Mouse (Mus musculus): ENCODE results near the gene Tmcc3.

Tmcc3 gene

DNA sequence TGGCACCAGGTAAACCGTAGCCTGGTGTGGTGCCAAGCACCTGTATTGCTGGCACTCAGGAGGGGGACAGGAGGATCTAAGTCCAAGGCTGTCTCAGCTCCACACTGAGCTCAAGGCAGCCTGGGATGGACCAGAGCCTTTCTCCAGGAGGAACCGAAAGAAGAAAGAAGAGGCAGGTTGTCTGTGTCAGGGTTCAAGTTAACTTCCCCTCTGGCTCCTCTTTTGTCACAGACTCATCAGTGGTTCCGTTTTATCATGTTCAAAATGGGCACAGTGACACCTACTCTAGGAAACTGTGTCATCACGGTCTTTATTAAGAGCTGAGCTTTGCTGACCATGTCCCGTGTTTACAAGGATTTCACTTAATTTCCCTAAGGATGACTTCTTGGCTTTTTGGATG is 162.4 kb downstream of the Tmcc3 start:
- no peak for DNase-seq

DNA sequence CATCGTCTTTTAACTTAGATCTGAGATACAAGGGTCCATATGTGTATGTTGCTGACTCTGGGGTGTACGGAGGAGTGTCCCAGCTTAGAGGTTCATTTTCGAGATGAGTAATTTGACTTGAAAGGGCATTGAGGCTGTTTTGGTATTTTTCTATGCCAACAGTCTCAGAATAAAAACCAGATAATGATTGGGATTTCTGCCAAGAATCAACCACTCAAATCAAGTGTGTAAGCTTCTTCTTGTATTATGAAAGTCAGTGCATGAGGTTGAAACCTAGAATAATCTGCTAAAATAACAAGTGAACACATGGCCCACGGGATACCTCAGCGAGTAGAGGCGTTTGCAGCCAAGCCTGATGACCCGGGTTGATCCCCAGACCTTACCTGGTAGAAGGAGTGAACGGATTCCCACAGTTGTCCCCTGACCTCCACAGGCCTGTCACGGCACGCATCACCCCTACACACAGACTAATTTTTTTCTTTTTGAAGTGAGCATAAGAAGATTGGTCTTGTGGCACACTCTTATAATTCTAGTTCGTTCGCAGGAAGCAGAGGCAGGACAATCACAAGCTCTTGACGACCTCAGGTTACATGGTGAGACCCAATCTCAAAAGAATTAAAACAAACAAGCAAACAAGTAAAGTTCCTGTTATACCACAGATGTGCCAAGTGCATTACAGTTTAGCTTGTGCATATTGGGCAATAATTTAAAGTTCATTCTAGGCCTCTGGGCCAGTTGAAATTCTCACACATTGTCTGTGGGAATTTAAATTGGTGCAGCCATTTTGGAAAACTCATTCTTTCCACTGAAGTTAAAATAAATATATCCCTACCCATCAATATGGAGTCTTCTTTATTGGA is 165.8 kb downstream of the Tmcc3 start:
- no peak for DNase-seq

DNA sequence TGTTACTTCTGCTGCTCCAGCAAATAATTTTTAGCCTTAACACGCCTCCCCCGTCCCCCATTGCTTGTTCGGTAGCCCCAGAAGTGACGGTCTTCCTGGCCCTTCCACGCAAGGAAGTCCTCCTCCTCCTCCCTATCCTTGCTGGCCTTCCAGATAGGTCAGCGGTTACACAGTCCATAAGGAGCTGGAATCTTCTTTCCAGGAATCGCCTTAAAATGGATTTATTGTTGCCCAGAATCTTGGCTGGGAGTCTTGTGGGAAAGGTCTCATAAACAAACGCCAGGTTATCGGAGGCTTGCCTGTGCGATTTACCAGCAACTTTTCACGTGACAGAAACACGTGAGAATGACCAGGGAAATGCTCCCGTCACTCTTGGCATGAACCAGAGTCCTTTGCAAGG is 167.9 kb downstream of the Tmcc3 start:
- DNase-seq: no peak

DNA sequence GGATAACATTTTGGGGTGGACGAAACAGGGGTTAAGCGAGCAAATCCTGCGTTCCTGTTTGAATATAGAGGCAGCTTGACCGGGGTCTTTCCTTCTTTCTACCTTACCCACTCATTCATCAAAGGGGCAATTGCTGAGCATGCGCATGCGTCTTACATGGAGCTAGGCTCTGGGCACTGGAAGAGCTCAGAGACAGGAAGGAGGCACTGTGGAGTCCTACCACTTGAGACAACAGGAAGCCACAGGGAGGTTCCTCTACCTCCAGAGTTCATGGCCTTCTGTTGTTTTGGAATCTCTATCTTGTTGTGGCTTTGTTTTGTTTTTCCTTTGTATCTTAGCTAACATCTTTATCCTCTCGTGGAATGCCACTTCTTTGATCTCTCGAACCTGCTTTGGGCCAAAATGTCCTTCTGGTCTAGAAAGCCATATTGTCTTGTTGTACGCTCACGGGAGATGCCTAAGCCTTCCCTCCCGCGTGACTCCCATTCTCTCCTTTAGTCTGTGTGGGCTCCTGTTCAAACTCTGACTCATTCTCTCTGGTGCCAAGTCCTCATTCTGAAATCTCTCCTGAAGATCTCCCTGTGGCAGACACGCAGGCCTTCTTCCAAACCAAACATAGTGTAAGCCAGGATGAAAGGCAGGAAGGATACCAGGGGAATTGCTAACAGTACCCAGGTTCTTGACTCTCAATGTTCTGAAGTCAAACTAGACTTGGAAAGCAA is 168.8 kb downstream of the Tmcc3 start:
- peak; percentile 62 for DNase-seq

DNA sequence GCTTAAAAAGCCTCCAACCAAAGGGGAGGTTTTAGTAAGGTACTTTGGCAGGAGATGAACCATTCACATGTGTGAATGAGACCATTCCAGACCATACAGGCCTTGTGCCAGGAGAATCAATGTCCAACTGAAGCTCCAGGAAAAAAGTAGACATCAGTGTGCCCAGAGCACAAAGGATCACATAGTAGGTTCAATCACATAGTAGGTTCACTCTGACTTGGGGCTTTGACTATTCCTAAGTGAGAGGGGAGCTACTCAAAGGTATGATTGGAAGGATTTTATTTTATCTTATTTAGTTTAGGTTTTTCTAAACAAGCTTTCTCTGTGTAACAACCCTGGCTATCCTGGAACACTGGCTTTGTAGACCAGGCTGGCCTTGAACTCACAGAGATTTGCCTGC is 169.9 kb downstream of the Tmcc3 start:
- DNase-seq: no peak

DNA sequence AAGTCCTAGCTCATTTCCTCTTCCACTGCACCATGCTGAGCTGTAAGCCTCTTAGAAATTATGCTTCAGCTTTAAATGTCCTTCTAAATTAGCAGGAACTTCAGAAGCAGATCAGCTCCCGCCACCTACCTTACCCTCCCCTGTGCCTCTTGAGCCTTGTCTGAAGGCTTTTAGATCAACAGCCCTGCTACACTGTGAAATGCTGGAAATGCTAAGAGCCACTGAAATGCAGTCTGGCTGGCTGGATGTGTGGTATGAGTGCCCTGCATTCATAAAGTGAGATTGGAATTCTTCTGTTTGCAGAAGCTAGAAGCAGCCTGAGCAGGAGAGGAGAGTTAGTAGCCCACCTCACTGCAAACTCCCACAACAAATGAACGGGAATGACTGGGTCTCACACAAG is 174.4 kb downstream of the Tmcc3 start:
- no peak for DNase-seq

DNA sequence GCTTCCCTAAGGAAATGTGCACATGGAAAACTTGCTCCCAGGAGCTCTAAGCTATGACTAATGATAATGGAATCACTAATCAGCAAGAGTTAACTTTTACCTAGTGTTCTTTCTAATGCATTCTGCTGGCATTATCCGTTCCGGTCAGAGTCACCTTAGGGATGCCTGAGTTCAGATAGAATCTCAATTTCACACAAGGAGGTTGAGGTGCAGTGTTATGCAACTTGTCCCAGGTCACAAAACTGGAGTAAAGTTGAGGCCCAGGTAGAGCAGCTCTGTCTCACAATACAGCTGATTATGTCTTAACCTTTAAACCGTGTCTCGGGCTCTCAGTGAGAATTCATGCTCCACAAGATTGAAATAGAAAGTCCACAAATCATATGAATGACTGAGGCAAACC is 177.8 kb downstream of the Tmcc3 start:
- no peak for DNase-seq

DNA sequence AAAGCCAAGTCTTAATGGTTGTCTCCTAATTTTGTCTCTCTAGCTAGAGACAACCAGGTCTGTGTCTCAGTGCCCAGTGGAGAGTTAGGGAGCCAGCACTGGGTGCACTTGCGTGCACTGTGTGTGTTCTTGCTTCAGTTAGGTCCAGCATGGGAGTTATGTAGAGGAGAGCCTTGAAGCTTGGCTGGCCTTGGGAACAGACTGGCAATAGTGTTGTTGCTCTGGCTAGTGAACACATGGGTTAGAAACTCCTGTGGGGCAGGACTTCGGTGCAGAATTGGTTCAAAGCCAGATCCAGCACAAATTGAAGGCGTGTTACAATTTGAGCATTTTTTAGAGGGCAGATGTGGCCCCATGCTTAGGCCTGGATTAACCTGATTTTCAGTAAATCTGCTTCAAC is 179.3 kb downstream of the Tmcc3 start:
- no peak for DNase-seq

DNA sequence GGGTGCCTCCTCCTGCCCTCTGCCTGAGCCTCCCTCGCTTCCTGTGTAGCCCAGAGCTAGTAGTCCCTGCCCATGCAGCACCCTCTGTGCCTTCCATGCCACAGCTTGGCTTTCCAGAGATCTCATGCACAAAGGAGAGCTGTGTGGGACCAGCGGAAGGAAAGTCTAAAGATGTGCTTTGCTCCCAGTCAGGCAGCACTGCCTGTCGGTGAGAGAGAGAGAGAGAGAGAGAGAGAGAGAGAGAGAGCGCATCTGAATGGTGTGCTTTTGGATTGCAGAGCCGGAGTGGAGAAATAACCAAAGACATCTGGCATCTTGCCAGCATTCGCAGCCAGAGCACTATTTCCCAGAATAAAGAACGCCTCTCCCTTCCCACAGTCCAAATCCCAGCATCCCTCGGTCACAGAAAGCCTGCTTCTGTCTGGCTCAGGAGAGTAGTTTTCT is 182.7 kb downstream of the Tmcc3 start:
- no peak for DNase-seq

DNA sequence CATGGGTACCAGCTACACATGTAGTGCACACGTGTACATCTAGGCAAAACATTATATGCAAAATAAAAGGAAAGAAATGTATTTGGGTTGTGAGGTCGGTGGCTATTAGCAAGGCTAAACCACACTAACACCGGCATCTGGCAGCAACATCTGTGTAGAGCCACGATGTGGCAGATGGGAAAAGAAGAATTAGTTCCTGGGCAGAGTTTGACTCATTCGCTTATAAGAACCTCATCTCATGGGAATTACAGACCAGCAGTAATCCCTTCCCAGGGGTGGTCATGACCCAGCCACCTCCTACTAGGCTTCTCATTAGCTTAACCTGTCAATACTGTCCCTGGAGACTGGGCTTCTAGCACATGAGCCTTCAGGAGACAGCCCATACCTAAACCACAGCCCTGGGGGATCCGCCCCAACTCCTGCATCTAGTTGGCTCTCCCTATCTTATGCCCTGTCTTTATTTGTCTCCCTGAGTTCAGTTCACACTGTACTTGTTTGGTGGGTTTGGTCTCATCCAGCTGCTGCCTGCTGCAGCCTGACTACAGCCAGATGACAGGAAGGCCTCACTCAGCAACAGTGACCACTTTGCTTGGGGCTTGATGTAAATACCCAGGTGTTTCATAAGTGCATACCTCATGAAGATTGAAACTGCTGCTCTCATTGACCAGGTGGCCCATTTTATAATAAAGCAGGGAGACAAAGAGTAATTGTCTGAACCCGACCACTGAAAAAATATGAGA is 183.9 kb downstream of the Tmcc3 start:
- no peak for DNase-seq

DNA sequence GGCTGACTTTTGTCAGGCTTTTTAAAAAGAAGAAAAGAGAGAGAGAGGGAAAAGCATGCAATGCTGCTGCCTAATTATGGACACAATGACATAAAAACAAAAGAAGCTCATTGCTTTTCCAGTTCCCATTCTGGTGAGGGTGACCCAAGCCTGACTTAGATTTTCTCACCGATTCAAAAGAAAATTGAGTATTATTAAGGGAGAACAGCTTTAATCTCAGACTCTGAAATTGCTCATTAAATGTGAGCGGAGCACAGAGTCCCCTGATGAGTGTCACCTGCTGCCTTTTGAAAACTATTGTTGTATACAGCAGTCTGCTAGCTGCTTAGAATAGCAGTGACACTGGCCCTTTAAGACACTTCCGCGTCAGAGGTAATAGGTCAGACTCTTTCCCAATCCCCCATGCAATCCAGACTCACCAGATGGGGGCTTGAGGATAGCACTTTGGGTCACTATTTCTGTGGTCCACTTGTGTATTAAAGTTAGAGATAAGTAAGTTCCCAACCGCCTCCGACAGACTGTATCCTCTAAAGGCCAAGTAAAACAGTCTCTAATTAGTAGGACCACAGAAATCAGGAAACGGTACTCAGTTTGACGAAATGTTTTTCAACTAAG is 185.2 kb downstream of the Tmcc3 start:
- no peak for DNase-seq

DNA sequence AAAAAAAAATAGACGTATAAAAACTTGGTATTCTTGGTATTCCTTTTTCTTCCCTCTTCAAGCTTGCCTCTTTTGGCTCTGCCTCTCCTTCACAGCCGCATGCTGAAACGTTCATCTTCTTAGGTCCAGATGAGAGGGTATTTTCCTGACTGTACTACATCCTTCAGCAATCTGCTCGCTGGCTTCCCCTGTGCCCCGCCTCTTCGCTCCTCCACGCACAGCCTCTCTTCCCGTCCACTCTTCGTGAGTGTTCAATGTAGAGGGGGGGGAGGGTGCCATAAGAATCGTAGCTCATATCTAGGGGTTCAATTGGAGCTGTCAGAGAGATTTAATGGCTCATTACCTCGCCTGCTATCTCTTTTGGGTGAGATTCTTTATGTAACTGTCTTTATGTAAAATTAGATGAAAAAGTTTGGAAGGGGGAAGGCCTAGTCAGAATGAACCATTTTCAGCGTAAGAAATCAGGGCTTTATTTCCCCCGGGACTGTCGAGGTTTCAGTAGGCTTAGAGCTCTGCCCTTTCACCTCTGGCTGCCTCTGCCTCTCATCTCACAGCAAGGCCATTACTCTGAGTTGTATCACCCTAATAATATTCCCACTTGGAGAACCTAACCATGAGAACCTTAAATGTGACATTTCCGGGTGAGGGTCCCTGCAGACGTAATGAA is 188.6 kb downstream of the Tmcc3 start:
- DNase-seq: no peak

DNA sequence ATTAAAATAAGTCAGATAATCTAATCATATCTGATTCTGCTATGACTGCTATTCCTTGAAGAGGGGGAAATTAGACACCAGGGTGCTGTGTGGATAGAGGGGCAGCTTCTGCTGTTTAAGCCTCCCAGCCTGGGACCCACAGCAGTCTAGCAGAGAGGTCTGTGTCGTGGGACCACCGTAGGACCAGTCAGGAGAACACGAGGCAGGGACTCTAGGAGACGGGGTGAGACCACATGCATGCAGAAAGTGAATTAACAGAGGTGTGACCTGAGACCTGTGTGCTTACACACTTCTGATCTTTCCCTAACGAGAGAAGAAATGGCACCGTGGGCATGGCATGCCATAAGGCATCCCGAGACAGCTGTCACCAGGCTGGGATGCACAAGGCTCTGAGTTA is 189.1 kb downstream of the Tmcc3 start:
- DNase-seq: no peak

DNA sequence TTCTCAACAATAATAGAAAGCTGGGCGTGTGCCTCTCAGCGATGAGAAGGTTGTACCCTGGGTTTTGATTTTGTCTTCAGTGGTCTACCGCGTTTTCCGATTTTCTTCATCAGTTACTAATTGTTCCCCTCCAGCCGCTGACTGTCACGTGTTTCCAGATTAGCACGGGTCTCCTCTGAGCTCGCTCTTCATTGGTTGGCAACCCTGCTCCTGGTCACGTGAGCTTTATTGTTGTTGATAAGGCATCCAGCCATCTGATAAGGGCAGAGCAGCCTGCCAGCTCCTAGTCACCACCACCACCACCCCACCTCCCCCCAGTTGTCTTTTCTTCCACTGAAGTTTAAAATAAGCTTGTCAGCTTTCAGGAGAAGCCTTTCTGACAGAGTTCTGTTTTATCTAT is 190.0 kb downstream of the Tmcc3 start:
- DNase-seq: no peak

DNA sequence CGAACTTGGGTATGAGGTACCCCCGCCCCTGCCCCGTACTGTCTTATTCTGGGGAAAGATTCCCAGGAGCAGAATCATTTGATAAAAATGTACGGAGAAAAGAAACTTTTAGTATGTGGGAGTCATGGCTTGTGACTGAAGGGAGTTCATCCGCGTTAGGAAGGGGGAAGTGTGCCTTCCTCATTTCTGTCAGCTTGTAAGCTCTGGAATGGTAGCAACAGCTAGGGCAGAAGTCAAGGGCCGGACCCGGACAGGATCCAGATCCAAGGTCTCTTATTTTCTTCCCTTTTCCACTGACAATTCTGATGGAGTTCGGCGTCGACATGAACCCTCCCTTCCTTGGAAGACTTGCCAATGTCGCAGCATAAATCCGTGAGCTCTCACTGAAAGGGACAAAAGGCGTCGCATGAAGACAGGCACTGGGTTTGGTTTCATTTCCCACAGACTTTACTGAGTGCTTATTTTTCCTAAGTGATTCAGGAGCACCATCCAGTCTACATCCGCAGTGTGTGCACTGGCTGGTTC is 193.6 kb downstream of the Tmcc3 start:
- DNase-seq: no peak

DNA sequence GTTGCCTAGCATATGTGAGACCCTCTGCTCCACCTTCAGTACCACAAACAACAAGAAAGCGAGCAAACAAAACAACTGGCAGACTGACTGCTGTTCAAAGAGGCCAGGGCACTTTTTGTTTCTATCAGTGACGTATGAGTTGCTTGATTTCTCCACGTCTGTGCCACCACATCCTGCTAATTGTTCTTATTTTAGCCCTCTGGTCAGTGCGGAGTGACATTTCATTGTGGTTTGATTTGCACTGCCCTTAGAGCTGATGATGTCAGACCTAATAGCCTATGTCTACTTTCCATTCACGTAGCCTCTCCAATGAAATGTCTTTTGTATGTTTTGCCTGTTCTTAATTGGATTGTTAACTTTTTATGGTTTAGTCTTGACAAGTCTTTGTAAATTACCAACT is 197.1 kb downstream of the Tmcc3 start:
- no peak for DNase-seq

DNA sequence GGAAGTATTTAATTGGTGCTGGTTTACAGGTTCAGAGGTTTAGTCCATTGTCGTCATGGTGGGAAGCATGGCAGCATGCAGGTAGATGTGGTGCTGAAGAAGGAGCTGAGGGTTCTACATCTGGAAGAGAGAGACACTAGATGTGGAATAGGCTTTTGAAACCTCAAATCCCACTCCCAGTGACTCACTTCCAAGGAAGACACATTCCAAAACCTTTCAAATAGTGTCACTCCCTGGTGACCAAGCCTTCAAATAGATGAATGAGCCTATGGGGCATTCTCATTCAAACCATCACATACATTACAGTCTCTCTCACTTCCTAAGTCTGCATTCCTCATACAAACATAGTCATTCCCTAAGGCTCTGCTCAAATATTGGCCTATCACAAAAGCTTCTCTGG is 201.0 kb downstream of the Tmcc3 start:
- no peak for DNase-seq

DNA sequence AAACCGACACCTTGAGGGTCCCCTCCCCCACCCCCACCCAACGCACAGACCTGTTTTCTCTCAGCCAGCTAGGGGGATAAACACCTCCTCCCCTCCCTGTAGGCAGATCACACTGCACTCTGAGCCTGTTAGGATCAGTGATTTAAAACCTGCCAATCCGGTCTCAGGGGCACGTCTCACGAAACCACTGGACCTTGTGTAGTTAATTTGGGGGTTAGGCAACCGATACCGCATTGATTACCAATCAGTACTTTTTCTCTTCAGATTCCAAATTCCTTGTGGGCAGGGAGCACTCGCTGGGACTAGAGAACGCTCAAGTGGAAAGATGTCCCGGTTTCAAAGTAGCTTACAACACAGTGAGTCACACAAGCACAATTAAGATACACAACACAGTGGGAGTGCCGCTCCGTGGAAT is 202.3 kb downstream of the Tmcc3 start:
- DNase-seq: no peak

DNA sequence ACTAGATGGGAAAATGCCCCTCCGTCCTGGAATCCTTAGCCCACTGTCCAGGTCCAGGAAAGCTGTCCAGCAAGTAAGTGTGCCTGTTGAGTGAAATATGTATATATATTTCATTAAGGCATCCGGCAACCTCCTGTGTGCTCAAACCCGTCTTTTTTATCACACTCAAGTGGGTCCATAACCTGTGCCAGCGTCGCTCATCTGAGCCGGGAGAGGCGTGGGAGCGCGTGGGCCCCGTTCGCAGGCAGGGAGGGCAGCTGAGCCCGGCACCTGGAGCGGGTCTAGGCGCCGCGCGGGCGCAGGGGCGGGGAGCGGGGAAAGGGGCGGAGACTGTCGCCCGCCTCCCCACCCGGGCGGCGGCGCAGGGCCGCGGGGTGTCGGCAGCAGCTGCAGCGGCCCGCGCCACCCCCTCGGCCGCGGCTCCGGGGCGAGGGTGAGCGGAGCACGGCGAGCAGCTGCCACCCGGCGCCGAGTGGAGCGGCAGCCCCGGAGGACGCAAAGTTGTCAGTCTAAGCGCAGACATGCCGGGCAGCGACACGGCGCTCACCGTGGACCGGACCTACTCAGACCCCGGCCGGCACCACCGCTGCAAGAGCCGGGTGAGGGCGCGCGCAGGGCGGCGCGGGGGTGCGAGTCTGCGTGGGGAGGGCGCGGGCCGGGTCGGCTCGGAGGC is 202.9 kb downstream of the Tmcc3 start:
- DNase-seq: peak; percentile 18

DNA sequence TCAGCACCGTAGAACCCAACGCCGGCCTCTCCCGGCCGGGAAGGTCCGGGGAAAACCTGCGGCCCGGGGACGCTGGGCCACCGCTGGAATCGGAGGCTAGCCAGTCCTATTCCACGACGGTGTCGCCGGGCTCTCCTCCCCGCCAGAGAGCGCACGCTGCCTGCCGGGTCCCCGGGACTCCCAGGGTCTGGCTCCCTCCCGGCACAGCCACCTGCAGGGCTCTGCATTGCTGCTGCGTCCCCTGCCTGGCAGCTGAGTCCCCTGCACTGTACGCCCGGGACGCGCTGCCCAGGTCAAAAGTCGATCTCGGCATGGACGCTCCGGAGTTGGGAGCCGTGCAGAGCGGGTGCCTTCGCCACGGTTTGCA is 203.4 kb downstream of the Tmcc3 start:
- peak; percentile 31 for DNase-seq

DNA sequence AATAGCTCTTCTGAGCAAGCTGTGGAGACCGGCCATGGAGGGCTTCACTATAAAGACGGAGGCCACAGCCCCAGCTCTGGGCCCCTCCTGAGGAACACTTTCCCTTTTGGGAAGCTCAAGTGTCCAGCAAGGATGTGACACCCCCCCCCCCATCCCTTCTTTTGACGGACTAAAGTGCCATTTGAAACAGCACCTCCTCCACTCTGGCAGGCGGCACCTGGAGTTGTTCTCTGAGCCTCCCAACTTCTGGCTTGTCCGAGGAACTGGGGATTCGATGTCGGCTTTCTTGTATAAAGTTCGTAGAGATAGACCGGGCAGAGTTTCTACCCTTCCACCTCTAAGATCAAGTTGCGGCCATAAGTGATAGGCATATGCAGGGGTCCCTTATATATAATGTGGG is 203.8 kb downstream of the Tmcc3 start:
- no peak for DNase-seq

DNA sequence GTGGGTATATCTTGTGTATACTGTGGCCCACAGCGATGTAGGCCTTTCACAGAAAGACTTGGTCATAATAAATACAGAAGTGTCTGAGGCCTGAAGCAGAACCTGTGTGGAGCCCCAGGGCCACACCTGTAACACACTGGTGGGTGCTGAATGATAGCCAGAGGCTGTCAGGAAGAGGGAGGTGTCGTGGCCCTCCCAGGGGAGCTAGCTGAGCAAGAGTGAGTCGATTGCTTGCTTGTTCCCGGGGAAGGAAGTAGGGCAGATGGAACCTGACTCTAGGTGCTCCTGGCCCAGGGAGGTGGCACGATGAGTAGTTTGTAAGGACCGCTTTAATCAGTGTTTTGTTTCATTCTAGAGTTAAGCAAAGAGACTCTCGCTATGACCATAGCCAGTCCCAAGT is 208.1 kb downstream of the Tmcc3 start:
- no peak for DNase-seq
